Mouse (Mus musculus) frontal cortex, adult (tissue): ENCODE results near the gene Pon3.
"Not testable (repeated sequence)": the region's sequence is repeated elsewhere in the genome, so short reads cannot be mapped to it uniquely, and the experiment has no call there.

Experiments used
- ATAC-seq: cut with Nextera tagmentation; 2 replicates; pipeline ENCODE4 v1.9.2; 2017; ENCODE audit warnings: mild to moderate bottlenecking, moderate library complexity, mixed read lengths; ENCODE audit not compliant: low TSS enrichment

Pon3 gene

GRCm38 (mm10) chr6:5254869-5255268 lies 1.2 kb downstream of the Pon3 start:
- no peak for ATAC-seq

GRCm38 (mm10) chr6:5245926-5246325 lies 10.2 kb downstream of the Pon3 start:
- no peak for ATAC-seq

GRCm38 (mm10) chr6:5238799-5239198 lies 17.3 kb downstream of the Pon3 start:
- no peak for ATAC-seq

- no peak for ATAC-seq
Observed at GRCm38 (mm10) chr6:5237510-5237909, 18.6 kb downstream of the Pon3 start.

- ATAC-seq: no peak
Observed at GRCm38 (mm10) chr6:5236843-5237371, 19.2 kb downstream of the Pon3 start.

GRCm38 (mm10) chr6:5234563-5234962 lies 21.5 kb downstream of the Pon3 start:
- ATAC-seq: no peak

- ATAC-seq: no peak
Observed at GRCm38 (mm10) chr6:5233812-5234211, 22.3 kb downstream of the Pon3 start.

GRCm38 (mm10) chr6:5232022-5232421 lies 24.1 kb downstream of the Pon3 start:
- no peak for ATAC-seq

GRCm38 (mm10) chr6:5230261-5230660 lies 25.8 kb downstream of the Pon3 start:
- no peak for ATAC-seq

GRCm38 (mm10) chr6:5223551-5223950 lies 32.5 kb downstream of the Pon3 start:
- ATAC-seq: not testable (repeated sequence)

- ATAC-seq: no peak
Observed at GRCm38 (mm10) chr6:5222080-5222479, 34.0 kb downstream of the Pon3 start.

- ATAC-seq: no peak
Observed at GRCm38 (mm10) chr6:5218190-5218589, 37.9 kb downstream of the Pon3 start.

- no peak for ATAC-seq
Observed at GRCm38 (mm10) chr6:5207817-5208216, 48.3 kb downstream of the Pon3 start.

- ATAC-seq: no peak
Observed at GRCm38 (mm10) chr6:5199916-5200315, 56.2 kb downstream of the Pon3 start.

- no peak for ATAC-seq
Observed at GRCm38 (mm10) chr6:5199376-5199905, 56.6 kb downstream of the Pon3 start.

GRCm38 (mm10) chr6:5198590-5198989 lies 57.5 kb downstream of the Pon3 start:
- no peak for ATAC-seq

- no peak for ATAC-seq
Observed at GRCm38 (mm10) chr6:5193693-5194092, 62.4 kb downstream of the Pon3 start, which contains the start of gene Pon1. Gene Pon1 (minus strand): TSS chr6:5193946.

- ATAC-seq: no peak
Observed at GRCm38 (mm10) chr6:5190761-5191160, 65.3 kb downstream of the Pon3 start.

GRCm38 (mm10) chr6:5189507-5189906 lies 66.6 kb downstream of the Pon3 start:
- no peak for ATAC-seq

- no peak for ATAC-seq
Observed at GRCm38 (mm10) chr6:5188938-5189337, 67.1 kb downstream of the Pon3 start.

- no peak for ATAC-seq
Observed at GRCm38 (mm10) chr6:5188036-5188435, 68.0 kb downstream of the Pon3 start.

- ATAC-seq: no peak
Observed at GRCm38 (mm10) chr6:5187586-5187985, 68.5 kb downstream of the Pon3 start.

- no peak for ATAC-seq
Observed at GRCm38 (mm10) chr6:5186229-5186950, 69.7 kb downstream of the Pon3 start.
